Mouse (Mus musculus): ENCODE results near the gene Nup93.

- no peak; the same call in 1 of the 2 replicates for TF ChIP-seq CTCF (IDR thresholded peaks at IDR 0.05; ENCODE audit: borderline replicate concordance, insufficient read depth, low read depth, low read length)
- TF ChIP-seq POLR2A (IDR thresholded peaks at IDR 0.05; ENCODE audit: borderline replicate concordance, insufficient read depth, low read length), result no peak
Observed at GRCm38 (mm10) chr8:94363906-94364305, 149.5 kb downstream of the Nup93 start.

Data from cerebellum, adult 2 months (tissue).